Mouse (Mus musculus) right cerebral cortex, adult 18-20 months (tissue): Measurements from ENCODE around the gene 3110040N11Rik.
A peak's percentile ranks its signal among the peaks of the same experiment; 100 is the strongest.
"Not testable (repeated sequence)": the region's sequence is repeated elsewhere in the genome, so short reads cannot be mapped to it uniquely, and the experiment has no call there.

Source experiments
- DNase-seq: peaks from one replicate; pipeline ENCODE4 v3.0.0; 2022; ENCODE audit warnings: mixed read lengths

3110040N11Rik gene

GRCm38 (mm10) chr7:81789095-81789757 lies at the start of gene 3110040N11Rik:
Gene 3110040N11Rik, minus strand, starts transcription at chr7:81789478.
- peak; percentile 89 for DNase-seq

GRCm38 (mm10) chr7:81837771-81838170 lies 48.5 kb upstream of the 3110040N11Rik start:
- DNase-seq: not testable (repeated sequence)

- no peak for DNase-seq
Measured at GRCm38 (mm10) chr7:81835430-81835829, 46.2 kb upstream of the 3110040N11Rik start.

- no peak for DNase-seq
Measured at GRCm38 (mm10) chr7:81834847-81835246, 45.6 kb upstream of the 3110040N11Rik start.

GRCm38 (mm10) chr7:81829379-81829894 lies 40.2 kb upstream of the 3110040N11Rik start, which contains the start of gene Btbd1:
Gene Btbd1, minus strand, starts transcription at chr7:81829431.
- DNase-seq: peak; percentile 89

GRCm38 (mm10) chr7:81828681-81829378 lies 39.6 kb upstream of the 3110040N11Rik start:
- peak; percentile 51 for DNase-seq

- DNase-seq: no peak
Measured at GRCm38 (mm10) chr7:81827806-81828667, 38.8 kb upstream of the 3110040N11Rik start.

- DNase-seq: no peak
Measured at GRCm38 (mm10) chr7:81825381-81825780, 36.1 kb upstream of the 3110040N11Rik start.

- no peak for DNase-seq
Measured at GRCm38 (mm10) chr7:81824906-81825305, 35.6 kb upstream of the 3110040N11Rik start.

- DNase-seq: no peak
Measured at GRCm38 (mm10) chr7:81806067-81806466, 16.8 kb upstream of the 3110040N11Rik start.

GRCm38 (mm10) chr7:81788536-81788935 lies 742 bp downstream of the 3110040N11Rik start:
- no peak for DNase-seq

GRCm38 (mm10) chr7:81777667-81778218 lies 11.5 kb downstream of the 3110040N11Rik start:
- no peak for DNase-seq

GRCm38 (mm10) chr7:81775325-81775724 lies 14.0 kb downstream of the 3110040N11Rik start:
- DNase-seq: no peak

GRCm38 (mm10) chr7:81772786-81773539 lies 16.3 kb downstream of the 3110040N11Rik start:
- DNase-seq: no peak

GRCm38 (mm10) chr7:81763110-81763845 lies 26.0 kb downstream of the 3110040N11Rik start:
- peak; percentile 35 for DNase-seq

GRCm38 (mm10) chr7:81762180-81763109 lies 26.8 kb downstream of the 3110040N11Rik start, which contains the start of gene Ramac:
Gene Ramac, plus strand, starts transcription at chr7:81762925.
- DNase-seq: peak; percentile 89

GRCm38 (mm10) chr7:81747956-81748355 lies 41.3 kb downstream of the 3110040N11Rik start:
- no peak for DNase-seq

GRCm38 (mm10) chr7:81744145-81744544 lies 45.1 kb downstream of the 3110040N11Rik start:
- no peak for DNase-seq

- DNase-seq: no peak
Measured at GRCm38 (mm10) chr7:81740010-81740409, 49.3 kb downstream of the 3110040N11Rik start.
